Mouse (Mus musculus): ENCODE results near the gene Ttc28.

DNA sequence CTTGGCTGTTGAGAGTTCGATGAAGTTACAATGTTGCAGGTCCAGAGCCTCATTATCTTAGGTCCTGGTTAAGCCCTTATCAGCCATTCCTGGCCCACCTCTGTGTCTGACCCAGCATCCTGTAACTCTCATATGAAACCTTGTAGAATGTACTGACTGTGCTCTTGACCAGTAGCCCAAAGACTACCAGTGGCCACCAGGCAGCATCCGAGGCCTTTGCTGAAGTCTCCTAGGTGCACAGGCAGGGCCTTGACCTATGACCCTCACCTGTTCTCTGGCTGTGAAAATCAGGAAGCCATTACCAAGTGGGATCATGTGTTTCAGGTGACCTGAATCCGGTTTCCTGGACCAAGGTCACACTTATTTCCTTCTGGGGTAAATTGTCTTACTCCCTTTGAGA lies 183.6 kb downstream of the Ttc28 start:
- TF ChIP-seq EP300 (IDR thresholded peaks at IDR 0.05; ENCODE audit: low read length) (no peak), CTCF (conservative IDR thresholded peaks at IDR 0.05 in 1 of 2, IDR thresholded peaks at IDR 0.05 in 1 of 2; ENCODE audit: low read depth in 2 of 2, low read length in 2 of 2) (no peak), NRF1 (IDR thresholded peaks at IDR 0.05; ENCODE audit: low read depth, low read length) (no peak), POLR2A (IDR thresholded peaks at IDR 0.05; ENCODE audit: low read depth, low read length) (no peak), SIN3A (IDR thresholded peaks at IDR 0.05; ENCODE audit: low read length) (no peak), BHLHE40 (IDR thresholded peaks at IDR 0.05; ENCODE audit: low read depth, low read length) (no peak), ZNF384 (IDR thresholded peaks at IDR 0.05; ENCODE audit: low read depth, low read length) (no peak), MAX (IDR thresholded peaks at IDR 0.05; ENCODE audit: low read length) (no peak), ELF1 (IDR thresholded peaks at IDR 0.05; ENCODE audit: low read depth, low read length) (no peak), RAD21 (IDR thresholded peaks at IDR 0.05; ENCODE audit: low read depth, low read length) (no peak), ZMIZ1 (IDR thresholded peaks at IDR 0.05; ENCODE audit: low read depth, low read length) (no peak), ETS1 (conservative IDR thresholded peaks at IDR 0.05; ENCODE audit: low read depth, low read length) (no peak), USF1 (IDR thresholded peaks at IDR 0.05; ENCODE audit: low read depth, low read length) (no peak), GABPA (IDR thresholded peaks at IDR 0.05; ENCODE audit: insufficient replicate concordance, low read depth, low read length) (no peak)

Data from CH12.LX (cell line).